Mouse (Mus musculus) midbrain, postnatal 0 days (tissue): ENCODE results near the gene Tff2. TPM values are rescaled to one million over a fixed set of nuclear protein-coding genes. Genes with fewer than 3 reads are reported as not detected.

ENCODE experiments used
- ATAC-seq: fragments of 200-750 bp; cut with Nextera tagmentation; 2 replicates; pipeline ENCODE4 v1.8.0; 2017; ENCODE audit warnings: moderate number of reproducible peaks, mild to moderate bottlenecking, moderate TSS enrichment, moderate library complexity; ENCODE audit not compliant: low FRiP score
- DNase-seq: peaks from one replicate; pipeline ENCODE4 v3.0.0-alpha.2; 2015; ENCODE audit warnings: low spot score
- H3K27ac ChIP-seq: fragments of 300-500 bp; sonication (generic); 2 replicates; pipeline ENCODE4 v1.5.1; 2014; ENCODE audit warnings: low read depth, mild to moderate bottlenecking, low read length, mixed read lengths
- H3K27me3 ChIP-seq: fragments of 300-500 bp; sonication (generic); 2 replicates; pipeline ENCODE4 v1.6.1; 2014; ENCODE audit warnings: low read length, control low read depth, mixed read lengths; ENCODE audit not compliant: insufficient read depth
- H3K36me3 ChIP-seq: fragments of 300-500 bp; sonication (generic); 2 replicates; pipeline ENCODE4 v1.6.1; 2014; ENCODE audit warnings: low read length, control low read depth, mixed read lengths; ENCODE audit not compliant: insufficient read depth
- H3K4me1 ChIP-seq: fragments of 300-500 bp; sonication (generic); 2 replicates; pipeline ENCODE4 v1.6.1; 2014; ENCODE audit warnings: mild to moderate bottlenecking, control low read depth, antibody characterized with exemption, low read length, mixed read lengths; ENCODE audit not compliant: insufficient read depth
- H3K4me2 ChIP-seq: fragments of 300-500 bp; sonication (generic); 2 replicates; pipeline ENCODE4 v1.6.1; 2014; ENCODE audit warnings: low read depth, mild to moderate bottlenecking, low read length, mixed read lengths; ENCODE audit not compliant: poor library complexity, severe bottlenecking
- H3K4me3 ChIP-seq: fragments of 300-500 bp; sonication (generic); 2 replicates; pipeline ENCODE4 v1.5.1; 2014; ENCODE audit warnings: low read depth, mild to moderate bottlenecking, low read length, moderate library complexity
- H3K9ac ChIP-seq: fragments of 300-500 bp; sonication (generic); replicated peaks from 2 replicates; pipeline ENCODE4 v1.6.1; 2014; ENCODE audit warnings: mild to moderate bottlenecking, low read length, moderate library complexity, mixed read lengths; ENCODE audit not compliant: poor library complexity, severe bottlenecking
- H3K9me3 ChIP-seq: fragments of 300-500 bp; sonication (generic); 2 replicates; pipeline ENCODE4 v1.6.1; 2016; ENCODE audit warnings: low read length, control low read depth
- CTCF ChIP-seq: IDR thresholded peaks from 2 replicates; pipeline ENCODE4 v1.5.1; 2016; ENCODE audit warnings: antibody characterized with exemption, mild to moderate bottlenecking
- WGBS: fragments of 180-500 bp; shearing (Covaris S2); extraction: QIAGEN DNeasy Blood & Tissue Kit; methylation state at CpG from one replicate; pipeline ENCODE4 v1.1.7; 2014; 5-methylcytosine and 5-hydroxymethylcytosine counted together
- polyA plus RNA-seq: library from polyadenylated mRNA; unstranded; fragments of >200 nt; fragmentation: Nextera tagmentation; extraction: Ambion mirVana; gene quantifications from 2 replicates; pipeline ENCODE4 v1.2.1, GENCODE M21; 2015
- total RNA-seq: library from RNA; depleted of rRNA; stranded (reverse); fragments of >200 nt; gene quantifications from 2 replicates; pipeline ENCODE4 v1.2.3, GENCODE M21; 2014

The Tff2 gene
- total and polyA plus RNA-seq, 2 experiments from 2014 or later, result not detected

- 84% methylated on average over 12 of the region's 12 CpGs for WGBS
- no peak overlapping the region for H3K9ac ChIP-seq
- ATAC-seq, result no peak
- no peak for DNase-seq
- H3K4me3 ChIP-seq, result no peak overlapping the region
- H3K27me3 ChIP-seq, result no peaks in the 10 kb centered on the region
- H3K4me1 ChIP-seq, result no peaks in the 10 kb centered on the region
- no peak overlapping the region for H3K4me2 ChIP-seq
- H3K36me3 ChIP-seq, result no peaks in the 10 kb centered on the region
- H3K9me3 ChIP-seq, result no peaks in the 10 kb centered on the region
- H3K27ac ChIP-seq, result no peak overlapping the region
- no peak for TF ChIP-seq CTCF
Observed at GRCm38 (mm10) chr17:31184269-31184990, 40.3 kb upstream of the Tff2 start.

- DNase-seq, result no peak
- Histone ChIP-seq H3K4me3 (no peak overlapping the region), H3K36me3 (no peaks in the 10 kb centered on the region), H3K9ac (no peak overlapping the region), H3K4me2 (no peak overlapping the region), H3K27ac (no peak overlapping the region), H3K4me1 (no peaks in the 10 kb centered on the region), H3K27me3 (no peaks in the 10 kb centered on the region), H3K9me3 (no peaks in the 10 kb centered on the region)
- WGBS, result 71% methylated on average over 12 of the region's 12 CpGs
- no peak for TF ChIP-seq CTCF
- no peak for ATAC-seq
Observed at GRCm38 (mm10) chr17:31183180-31183974, 39.3 kb upstream of the Tff2 start.

- 87% methylated on average over 4 of the region's 4 CpGs for WGBS
Observed at GRCm38 (mm10) chr17:31181490-31181889, 37.4 kb upstream of the Tff2 start.

GRCm38 (mm10) chr17:31176321-31176720 lies 32.2 kb upstream of the Tff2 start:
- Histone ChIP-seq H3K27ac (no peak overlapping the region), H3K4me1 (no peaks in the 10 kb centered on the region), H3K36me3 (no peaks in the 10 kb centered on the region), H3K9ac (no peak overlapping the region), H3K9me3 (no peaks in the 10 kb centered on the region), H3K4me2 (no peak overlapping the region), H3K27me3 (no peaks in the 10 kb centered on the region), H3K4me3 (no peak overlapping the region)
- ATAC-seq (no peak), DNase-seq (no peak)
- WGBS, result 92% methylated on average over 4 of the region's 4 CpGs
- no peak for TF ChIP-seq CTCF

More at GRCm38 (mm10) chr17:31181490-31181889, 37.4 kb upstream of the Tff2 start:
- H3K4me1 ChIP-seq, result no peaks in the 10 kb centered on the region
- no peaks in the 10 kb centered on the region for H3K36me3 ChIP-seq
- no peaks in the 10 kb centered on the region for H3K27me3 ChIP-seq
- H3K4me2 ChIP-seq, result no peak overlapping the region
- TF ChIP-seq CTCF, result no peak
- ATAC-seq (no peak), DNase-seq (no peak)
- no peak overlapping the region for H3K4me3 ChIP-seq
- no peak overlapping the region for H3K9ac ChIP-seq
- no peak overlapping the region for H3K27ac ChIP-seq
- no peaks in the 10 kb centered on the region for H3K9me3 ChIP-seq

- no peak overlapping the region for H3K4me3 ChIP-seq
- no peaks in the 10 kb centered on the region for H3K9me3 ChIP-seq
- H3K4me2 ChIP-seq, result no peak overlapping the region
- WGBS, result 93% methylated on average over 5 of the region's 5 CpGs
- TF ChIP-seq CTCF, result no peak
- no peaks in the 10 kb centered on the region for H3K4me1 ChIP-seq
- H3K27me3 ChIP-seq, result no peaks in the 10 kb centered on the region
- no peaks in the 10 kb centered on the region for H3K36me3 ChIP-seq
- H3K9ac ChIP-seq, result no peak overlapping the region
- no peak for ATAC-seq
- no peak for DNase-seq
- no peak overlapping the region for H3K27ac ChIP-seq
Observed at GRCm38 (mm10) chr17:31169796-31170195, 25.7 kb upstream of the Tff2 start.

- WGBS, result 88% methylated on average over 6 of the region's 6 CpGs
- no peak for ATAC-seq
- Histone ChIP-seq H3K27me3 (no peaks in the 10 kb centered on the region), H3K27ac (no peak within 1 kb of the TSS), H3K4me3 (no peak within 1 kb of the TSS), H3K9ac (no peak within 1 kb of the TSS), H3K4me1 (no peaks in the 10 kb centered on the region), H3K9me3 (no peaks in the 10 kb centered on the region), H3K36me3 (no peaks in the 10 kb centered on the region), H3K4me2 (no peak within 1 kb of the TSS)
- DNase-seq, result no peak
- no peak for TF ChIP-seq CTCF
Observed at GRCm38 (mm10) chr17:31165127-31165526, 21.0 kb upstream of the Tff2 start, which contains the start of gene Tff1. Gene Tff1, minus strand, starts transcription at chr17:31165277.
